Mouse (Mus musculus) kidney, postnatal 36 days (tissue): ENCODE results near the gene Rassf3.

Source experiments
- DNase-seq, 2 experiments: peaks; one replicate each; pipeline ENCODE4 v3.0.0; 2021 to 2022; ENCODE audit warnings: mixed read lengths in 2 of 2

The Rassf3 gene

DNA sequence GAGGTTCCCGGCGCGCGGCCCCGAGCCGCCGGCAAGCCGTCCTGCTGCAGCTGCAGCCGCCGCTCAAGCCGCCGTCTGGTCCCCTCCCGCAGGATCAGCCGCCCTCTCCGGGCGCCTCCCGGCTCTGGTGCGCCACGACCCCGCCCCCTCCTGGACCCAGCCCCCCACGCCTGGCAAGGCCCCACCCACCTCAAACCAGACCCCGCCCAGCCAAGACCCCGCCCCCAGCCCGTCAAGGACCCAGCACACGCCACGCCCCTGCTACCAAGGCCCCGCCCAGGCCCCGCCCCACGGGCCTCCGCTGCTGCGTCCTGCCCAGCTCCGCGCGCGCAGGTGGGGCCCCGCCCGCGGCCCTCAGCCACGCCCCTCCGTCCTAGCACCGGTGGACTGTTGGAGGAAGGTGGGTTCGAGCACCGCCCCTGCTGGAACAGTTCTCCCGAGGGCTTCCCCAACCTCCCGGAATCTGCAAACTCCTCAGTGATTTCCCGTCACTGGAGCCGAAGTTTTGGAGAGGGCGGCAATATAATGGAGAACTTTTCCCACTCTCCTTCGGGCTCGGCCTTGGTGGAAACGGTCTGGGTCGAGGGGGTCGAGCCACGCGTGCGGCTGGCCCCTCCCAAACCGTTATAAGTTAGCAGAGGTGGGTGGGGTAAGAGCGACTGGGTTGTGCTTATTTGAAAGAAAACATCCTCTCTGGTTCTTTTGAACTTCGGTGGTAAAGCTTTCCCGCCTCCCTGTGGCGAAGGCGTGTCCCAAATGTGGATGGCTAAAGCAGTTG is at the start of gene Rassf3:
Gene Rassf3 (minus strand): TSS at position 158 of the 778 bp plus-strand sequence.
- DNase-seq, result peak; percentile 97 to 99

DNA sequence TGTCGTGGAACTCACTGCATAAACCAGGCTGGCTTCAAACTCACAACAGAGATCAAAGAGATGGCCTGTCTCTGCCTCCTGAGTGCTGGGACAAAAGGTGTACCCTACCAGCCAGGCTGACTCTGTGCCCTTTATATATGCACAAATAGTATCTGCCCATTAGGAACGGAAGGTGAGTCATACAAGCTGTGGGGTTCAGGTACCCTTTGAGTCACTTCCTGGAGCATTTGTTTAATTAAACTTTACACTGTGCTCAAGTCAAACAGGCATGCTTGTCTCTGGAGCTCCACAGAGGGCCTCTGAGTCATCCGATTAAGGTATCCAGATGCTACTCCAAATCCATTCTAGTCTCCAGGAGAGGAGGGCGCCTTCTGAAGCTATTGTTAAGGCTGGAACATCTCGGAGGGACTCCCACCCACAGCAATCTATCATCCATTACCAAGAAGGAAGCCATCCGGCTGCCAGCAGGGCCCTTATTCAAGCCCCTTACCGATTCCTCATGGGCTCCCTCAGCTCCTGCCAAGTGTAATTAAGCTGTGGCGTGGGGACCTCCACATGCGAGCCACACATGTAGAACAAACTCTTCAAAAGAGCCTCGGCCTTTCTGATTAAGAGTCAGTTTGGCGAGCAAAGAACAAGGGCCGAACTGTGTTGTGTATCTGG is 44.9 kb upstream of the Rassf3 start:
- no peak for DNase-seq

DNA sequence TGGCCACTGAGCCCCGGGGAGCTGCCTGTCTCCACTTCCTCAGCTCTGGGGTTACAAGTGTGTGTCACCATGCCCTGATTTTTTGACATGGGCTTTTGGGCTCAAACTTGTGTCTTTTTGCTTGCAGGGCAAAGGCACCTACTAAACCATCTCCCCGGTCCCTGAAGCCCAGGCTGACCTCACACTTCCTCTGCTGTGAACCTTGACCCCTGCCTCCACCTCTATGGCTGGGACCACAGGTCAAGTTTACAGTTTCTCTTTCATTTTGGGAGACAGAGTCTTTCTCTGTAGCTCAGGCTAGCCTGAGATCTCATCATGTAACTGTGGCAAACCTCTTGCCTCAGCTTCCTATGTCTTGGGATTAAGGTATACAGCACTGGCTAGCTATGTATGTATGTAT is 43.6 kb upstream of the Rassf3 start:
- DNase-seq, result no peak

DNA sequence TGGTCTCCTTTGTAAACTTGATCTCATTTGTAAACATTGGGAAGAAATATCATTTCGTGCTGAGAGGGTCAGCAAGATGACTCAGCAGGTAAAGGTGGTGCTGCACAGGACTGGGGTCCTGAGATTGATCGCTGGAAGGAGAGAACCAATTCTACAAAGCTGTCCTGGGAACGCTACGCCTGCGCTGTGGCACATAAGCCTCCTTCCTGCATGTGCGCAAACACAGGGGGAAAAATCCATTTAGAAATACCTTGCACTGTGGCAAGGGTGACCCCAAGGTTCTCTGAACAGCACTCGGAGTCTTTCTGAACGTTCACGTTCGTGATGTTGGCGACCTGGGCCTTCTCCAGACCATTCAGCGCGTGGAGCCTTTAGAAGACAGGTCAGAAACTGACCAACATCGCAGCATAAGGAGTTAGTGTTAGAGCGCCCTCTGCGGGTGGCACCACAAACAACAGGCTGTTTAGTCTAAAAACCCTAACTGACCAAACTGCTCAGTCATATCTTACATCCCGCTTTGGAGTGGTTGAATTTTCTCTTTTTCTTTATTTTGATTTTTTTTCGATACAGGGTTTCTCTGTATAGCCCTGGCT is 40.0 kb upstream of the Rassf3 start:
- DNase-seq, result peak; percentile 87 to 95

DNA sequence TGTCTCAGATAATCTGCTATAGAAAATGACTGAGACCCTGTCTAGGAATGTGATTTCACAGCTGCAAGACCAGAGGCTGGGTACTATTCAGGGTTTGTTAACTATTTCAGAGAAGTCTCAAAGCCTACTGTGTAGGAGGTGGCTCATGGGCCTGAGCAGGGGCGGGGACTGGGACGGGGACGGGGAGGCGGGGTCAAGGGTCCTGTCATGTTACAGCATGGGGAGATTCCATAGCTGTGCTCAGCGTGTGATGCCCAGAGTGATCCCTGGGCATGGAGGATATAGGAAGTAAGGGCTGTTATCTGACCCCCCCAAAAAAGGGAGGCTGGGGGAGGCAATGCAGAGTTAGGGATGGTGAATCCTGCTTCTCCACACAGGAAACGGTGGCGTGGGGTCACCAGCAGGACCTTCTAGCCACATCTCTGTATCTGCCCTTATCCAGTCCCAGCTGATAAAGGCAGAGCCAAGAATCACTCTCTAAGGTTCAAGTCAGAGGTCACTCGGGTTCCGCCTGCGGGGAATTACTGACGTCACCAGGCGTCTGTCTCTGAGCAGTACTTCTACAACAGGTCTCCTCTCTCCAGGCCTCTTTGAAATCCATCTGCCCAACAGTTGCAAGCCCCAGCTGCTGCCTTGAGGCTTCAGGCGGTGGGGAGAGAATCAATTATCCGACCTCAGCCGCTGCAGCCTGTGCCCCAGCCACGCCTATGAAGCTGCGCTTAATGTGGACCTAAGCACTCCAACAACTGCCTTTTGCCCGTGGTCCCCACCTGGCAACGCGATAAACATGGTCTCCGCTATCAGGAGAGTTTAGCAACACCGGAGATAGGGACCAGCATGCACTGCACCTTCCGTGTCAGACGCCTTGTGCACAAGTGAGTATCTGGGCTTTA is 33.9 kb upstream of the Rassf3 start:
- DNase-seq, result peak; percentile 54 to 68

DNA sequence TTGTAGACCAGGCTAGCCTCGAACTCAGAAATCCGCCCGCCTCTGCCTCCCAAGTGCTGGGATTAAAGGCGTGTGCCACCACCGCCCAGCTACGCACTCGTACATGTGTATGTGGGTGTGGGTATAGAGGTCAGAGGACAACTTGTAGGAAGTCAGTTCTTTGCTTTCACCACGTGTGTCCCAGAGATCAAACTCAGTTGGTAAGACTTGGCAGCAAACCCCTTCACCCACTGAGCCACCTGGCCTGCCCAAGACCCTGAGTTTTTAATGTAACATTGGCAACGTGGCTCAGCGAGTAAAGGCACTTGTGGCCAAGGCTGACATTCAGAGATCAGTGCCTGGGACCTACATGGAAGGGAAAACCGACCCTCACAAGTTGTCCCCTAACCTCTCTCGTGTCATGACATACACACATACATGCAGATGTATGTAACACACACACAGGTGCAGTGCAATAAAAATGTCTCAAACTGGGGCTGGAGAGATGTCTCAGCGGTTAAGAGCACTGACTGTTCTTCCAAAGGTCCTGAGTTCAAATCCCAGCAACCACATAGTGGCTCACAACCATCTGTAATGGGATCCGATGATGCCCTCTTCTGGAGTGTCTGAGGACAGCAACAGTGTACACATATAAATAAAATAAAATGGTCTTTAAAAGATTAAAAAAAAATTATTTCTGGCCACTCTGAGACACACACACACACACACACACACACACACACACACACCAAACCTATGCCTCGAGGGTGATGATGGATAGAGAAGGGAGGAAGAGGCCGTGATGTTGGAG is 31.8 kb upstream of the Rassf3 start:
- DNase-seq, result peak in 1 of 2 experiments; percentile 45

DNA sequence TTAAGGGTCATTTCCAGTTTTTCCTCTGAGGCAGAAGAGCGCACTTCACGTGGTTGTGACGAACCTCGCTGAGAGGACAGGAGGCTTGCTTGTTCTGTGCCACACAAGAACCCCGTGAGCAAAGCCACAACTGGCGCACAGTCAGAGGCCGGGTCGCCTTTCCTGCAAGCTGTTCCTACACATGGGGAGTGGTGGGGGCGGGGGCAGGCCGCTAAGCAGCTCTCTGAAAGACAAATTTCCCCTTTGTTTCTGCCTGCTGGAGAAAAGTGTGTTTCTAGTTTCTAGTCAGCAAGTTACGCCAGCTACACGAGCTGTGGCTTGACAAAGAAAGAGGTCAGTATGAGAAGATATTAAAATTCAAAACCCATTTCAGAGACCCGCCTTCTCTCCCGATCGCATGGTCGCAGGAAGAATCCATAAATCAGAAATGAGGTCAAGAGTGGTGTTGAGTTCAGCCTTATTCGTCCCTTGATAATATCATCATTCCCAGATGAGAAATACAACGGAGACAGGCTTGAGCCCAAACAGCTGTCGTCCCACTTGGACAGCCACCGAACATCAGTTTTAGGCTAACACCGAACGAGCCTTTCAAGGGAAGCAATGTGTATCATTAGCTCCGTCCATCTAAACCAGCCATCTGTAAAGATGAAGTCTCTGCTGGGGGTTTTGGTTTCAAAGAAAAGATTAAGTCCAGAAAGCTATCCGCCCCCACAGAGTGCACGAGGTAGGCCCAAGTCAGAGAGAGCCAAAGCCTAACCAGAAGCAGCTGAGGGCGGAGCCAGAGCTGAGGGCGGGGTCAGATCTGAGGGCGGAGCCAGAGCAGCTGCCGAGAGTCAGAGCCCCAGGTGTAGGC is 30.8 kb upstream of the Rassf3 start:
- peak; percentile 68 to 87 for DNase-seq

DNA sequence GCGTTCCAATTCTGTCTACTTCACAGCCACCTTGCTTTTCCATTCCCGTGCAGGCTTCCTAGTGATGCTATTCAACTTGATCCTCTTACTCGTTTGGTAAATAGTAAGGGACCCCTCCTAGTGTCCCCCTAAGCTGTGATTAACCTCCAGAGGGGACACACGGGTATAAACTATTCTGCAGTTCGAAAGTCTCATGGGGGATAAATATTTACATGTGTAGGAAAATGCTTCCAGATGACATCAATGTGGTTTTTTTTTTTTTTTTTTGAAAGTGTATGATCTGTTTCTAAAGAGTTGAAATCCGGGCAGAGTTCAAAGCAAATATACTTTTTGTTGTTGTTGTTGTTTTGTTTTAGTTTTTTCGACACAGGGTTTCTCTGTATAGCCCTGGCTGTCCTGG is 29.8 kb upstream of the Rassf3 start:
- DNase-seq, result no peak

DNA sequence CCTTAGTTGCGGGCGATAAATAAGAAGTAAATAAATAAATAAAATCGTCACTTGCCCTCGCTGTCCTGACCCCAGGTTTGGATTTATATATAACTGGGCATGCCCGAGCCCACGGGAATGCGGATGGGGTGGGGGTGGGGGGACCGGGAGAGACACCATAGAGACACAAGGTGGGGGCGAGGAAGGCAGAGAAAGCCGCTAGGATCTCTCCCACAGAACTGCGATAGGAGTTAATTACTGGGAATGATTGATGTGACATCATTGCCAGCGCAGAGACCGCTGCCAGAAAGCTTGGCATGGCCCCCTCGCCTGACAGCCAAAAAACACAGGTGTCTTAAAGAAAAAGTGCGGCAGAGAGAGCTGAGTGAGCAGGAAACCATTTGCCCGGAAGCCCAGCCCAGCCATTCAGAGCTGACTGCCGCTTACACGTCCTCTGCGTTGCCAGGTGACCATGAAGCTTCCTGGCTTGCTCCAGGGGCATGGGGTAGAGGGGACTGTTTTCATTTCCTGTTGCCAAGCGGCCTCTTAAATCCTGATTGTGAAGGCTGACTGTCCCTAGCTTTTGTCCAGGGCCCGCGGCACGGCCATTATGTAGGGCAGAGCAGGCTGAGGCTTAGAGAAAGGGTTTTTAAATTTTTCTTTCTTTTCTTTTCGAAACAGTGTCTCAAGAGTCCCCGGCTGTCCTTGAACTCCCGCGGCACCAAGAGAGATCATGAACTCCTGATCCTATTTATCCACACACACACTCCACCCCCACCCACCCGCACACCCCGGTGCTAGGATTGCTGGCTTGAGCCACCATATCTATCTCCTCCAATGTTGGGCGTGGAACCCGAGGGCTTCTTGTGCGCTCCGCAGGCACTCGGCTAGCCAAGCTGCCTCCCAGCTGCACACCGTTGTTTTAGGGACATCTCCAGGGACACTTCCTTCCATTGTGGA is 29.1 kb upstream of the Rassf3 start:
- peak; percentile 81 to 86 for DNase-seq

DNA sequence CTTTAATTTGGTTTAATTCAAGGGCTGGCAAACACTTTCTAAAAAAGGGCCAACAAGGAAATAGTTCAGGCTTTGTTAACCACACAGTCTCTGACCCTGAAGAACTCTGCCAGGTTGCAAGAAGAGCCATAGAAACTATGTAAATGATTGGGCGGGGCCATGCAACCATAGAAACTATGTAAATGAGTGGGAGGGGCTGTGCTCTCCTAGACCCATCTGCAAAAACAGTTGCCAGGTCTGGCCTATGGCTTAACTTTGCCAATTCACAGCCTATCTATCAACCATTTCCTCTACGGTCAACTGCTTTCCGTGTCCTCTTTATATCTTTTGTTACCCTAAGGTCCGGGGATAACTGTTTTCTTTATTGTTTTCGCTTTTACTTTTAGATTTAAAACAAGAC is 25.0 kb upstream of the Rassf3 start:
- no peak for DNase-seq

DNA sequence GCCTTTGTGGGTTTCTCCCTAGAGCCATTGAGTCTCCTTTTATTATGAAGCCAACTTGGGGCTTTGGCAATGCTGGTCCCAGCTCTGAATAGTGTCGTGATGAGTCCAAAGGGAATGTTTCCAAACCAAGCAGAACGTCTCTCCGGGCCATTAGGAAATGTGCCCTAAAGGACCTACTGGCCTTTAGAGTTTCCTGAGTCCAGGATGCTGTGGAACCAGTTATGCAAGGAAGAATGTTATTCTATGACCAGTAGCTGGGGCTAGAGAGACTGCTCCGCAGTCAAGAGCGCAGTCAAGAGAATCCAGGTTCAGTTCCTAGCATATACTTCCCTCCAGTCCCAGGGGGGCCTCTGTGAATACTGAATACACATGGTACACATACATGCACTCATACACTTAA is 23.9 kb upstream of the Rassf3 start:
- DNase-seq, result peak; percentile 37 to 74

DNA sequence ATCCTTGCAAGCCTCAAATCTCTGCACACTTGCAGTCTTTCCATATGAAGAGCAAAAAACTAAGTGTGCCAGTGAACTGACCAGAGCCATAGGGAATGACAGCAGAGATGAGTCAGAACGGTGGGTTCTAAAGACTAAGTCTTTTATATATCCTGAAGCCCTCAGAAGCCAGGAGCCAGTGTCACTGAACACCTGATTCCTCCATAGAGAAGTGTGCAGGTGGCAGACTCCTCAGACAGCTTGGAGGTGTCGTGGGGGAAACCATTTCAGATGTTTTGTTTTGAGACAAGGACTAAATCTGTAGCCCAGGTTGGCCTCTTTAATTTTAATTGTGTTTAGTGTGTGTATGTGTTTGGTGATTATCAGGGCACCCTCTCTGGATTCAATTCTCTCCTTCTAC is 22.9 kb upstream of the Rassf3 start:
- no peak for DNase-seq

DNA sequence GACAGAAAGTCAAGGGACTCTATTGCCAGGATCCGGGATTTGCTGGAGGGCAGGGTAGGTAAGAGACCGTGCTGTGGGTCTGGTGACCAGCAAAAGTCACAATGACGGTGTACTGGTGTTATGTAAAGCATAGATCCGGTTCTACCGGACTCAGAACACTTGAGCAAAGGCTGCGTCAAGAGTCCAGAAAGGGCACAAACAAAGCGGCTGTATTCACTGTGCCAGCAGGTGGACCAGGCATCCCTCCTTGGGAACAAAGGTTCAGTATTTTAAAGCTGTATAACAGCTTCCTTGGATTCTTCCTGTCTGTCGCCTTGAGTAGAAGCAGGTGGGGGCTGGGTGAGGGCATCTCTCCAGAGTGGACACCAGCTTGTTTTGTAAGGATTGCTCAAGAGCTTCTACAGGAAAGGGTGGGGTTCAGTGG is 22.3 kb upstream of the Rassf3 start:
- peak; percentile 83 to 89 for DNase-seq

DNA sequence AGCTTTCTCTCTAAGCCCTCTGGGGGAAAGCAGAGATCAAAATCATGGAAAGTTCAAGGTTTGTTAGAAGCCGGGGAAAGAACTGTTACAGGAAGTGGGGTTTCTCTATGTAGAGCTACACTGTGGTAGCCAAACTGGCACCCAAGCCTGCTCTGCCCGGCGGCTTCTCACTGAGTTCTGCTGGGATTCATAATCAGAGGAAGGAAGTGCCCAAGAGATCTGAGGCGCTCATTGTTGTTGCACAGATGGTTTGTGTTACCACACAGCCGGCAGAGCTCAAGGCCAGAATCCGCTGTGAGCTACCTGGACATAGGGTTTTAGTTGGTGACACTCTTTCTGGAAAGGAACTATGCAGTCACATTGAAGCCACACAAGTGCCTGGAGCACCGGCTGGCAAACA is 21.8 kb upstream of the Rassf3 start:
- DNase-seq, result no peak

DNA sequence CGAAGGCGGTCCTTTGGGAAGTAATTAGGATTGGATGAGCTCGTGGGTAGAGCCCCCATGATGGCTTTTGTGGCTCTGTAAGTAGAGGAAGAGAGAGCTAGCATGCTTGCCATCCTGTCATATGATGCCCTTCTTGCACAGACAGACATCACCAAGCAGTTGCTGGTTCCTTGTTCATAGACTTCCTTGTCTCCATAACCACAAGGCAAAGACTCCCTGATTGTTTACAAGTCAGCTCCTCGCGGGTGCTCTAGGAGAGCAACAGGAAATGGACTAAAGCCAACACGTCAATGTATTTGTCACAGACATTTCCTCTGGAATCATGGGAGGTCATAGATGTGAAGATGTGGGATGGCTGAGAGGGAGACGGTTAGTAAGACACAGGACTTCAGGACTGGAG is 20.5 kb upstream of the Rassf3 start:
- peak in 1 of 2 experiments; percentile 66 for DNase-seq

DNA sequence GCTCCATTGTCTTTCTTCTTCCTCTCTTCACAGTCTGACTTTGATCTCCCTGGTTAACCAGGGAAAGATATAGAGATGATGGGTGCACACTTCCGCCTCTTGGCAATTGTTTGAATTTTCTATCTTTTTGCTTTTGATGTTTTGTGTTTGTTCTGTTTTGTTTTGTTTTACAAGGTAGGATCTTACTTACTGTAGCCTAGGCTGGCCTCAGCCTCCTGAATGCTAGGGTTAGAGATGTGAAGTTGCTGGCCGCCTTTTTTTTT is 17.9 kb upstream of the Rassf3 start:
- DNase-seq, result no peak

DNA sequence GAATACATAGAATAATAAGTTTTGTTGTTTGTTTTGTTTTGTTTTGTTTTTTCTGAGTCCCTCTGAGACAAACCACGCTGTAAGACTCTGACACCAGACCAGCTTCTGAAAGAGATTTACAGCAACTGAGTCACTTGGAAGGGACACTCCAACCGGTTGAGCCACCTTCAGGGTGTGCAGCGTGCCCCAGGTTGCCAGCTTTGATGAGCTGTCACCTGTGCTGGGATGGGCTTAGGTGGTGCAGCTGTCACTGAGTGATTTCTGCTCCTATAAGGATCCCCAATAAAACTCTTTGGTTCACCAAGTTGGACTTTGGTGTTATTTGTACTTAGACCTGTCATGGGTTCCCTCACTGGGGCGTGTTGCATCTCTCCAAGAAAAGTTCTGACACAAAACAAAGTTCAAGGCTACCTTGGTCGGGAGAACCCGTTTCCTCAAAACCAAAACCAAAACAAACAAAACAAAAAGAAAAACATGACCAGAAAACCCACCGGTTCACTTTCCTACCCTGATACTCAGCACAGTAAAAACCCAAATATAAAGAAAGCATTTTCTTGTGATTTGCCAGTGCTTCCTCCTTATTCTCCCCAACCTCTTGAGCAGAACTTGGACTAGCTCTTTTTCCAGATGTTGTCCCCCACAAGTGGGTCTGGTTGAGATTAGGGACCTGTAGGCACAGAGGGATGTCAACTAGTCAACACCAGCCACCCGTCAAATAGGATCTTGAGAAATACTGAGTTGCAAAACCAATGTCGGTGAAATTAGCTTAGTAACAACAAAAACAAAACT is 17.4 kb upstream of the Rassf3 start:
- peak in 1 of 2 experiments; percentile 53 for DNase-seq

DNA sequence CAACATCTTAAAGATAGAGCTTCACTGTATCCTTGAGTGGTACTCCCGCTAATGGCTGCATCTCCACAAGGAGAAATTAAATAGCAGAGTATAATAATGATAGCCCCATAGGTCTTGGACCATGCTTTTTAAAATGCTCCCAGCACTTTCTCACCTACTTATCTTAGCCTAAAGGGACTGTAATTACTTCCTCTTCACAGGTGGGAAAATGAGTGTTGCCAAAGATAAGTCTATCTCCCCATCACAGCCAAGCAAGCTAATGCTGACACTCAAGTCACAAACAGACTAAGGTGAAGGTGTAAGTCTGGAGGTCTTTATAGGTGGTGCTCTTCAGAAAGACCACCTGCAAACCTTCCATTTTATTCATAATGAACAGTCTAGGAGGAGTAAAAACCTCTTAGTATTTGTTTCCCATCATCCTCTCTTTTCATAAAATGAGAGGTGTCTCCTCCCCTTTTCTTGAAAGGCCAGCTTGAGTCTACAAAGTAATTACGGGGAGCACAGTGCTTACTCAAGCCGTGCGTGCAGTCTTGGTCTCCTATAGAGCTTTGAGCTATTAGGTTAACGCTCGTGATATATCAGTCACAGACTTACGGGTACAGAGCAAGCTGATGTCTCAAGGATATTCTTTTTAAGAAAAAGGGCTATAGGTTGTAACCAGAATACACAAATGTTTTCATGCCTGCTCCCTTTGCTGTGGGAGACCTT is 16.6 kb upstream of the Rassf3 start:
- no peak for DNase-seq

DNA sequence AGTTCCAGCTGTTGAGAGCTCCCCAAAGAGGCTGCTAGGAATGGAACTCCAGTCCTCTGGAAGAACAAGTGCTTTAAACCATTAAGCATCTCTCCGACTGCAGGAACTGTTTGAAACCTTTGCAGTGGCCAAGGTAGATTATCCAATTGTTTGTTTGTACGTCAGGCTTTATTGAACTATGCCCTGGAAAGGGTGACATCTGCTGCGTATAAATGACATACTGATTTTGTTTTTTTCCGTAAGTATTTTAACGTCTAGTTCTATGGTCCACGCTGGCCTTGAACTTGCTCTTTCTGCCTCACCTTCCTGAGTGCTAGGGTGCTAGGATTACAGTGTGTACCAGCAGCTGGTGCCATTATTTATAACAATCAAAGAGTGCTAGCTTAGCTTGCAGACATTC is 13.8 kb upstream of the Rassf3 start:
- no peak for DNase-seq
